Mouse (Mus musculus) mesoderm, embryonic 11.5 days (tissue): ENCODE data around the gene Aaas.
A peak's percentile ranks its signal among the peaks of the same experiment; 100 is the strongest.

Experiments
- DNase-seq: peaks from one replicate; pipeline ENCODE4 v3.0.0-alpha.2; 2012; ENCODE audit warnings: low read depth, low spot score

Aaas gene

DNA sequence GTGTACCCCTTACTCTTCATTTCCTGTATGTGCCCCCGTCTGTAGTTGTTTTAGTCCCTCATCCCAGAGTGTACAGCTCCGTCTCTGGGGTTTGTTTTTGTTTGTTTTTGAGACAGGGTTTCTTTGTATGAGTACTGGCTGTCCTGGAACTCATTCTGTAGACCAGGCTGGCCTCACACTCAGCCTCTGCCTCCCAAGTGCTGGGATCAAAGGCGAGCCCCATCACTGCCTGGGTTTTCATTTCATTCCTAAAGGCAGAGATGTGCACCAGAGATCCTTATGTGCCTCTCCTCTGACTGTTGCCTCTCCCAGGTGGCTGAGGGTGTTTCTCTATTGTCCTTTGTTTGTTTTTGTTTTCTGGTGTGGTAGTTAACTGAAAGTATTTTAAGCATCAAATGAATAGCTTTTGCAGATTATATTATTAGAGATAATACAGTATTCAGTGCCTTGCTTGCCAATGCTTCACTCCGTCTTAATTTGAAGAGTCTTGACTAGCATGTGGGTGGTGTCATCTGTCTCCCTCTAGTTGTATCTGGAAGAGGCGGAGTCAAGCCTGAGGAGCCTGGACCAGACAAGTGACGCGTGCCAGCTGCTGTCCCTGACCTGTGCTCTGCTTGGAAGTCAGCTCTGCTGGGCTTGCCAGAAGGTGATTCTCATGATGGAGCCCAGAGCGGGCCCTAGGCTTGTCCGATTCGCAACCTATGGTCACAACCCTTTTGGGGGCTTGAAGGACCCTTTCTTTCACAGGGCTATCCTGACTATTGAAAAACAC lies 40.3 kb downstream of the Aaas start:
- DNase-seq, result no peak

DNA sequence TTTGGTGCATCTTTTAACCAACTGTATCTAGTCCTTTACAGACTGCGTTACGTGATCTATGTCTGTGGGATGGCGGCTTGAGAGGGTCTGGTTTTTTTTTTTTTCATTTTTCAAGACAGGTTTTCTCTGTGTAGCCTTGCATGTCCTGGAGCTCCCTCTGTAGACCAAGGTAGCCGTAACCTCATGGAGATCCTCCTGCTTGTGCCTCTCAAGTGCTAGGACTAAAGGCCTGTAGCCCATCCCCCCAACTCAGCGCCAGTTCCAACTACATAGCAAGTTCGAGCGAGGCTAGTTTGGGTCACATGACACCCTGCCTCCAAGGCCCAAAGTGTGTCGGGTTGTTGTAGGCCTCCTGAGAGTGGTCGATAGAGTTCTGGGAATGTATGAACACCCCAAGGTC lies 41.9 kb downstream of the Aaas start:
- no peak for DNase-seq

DNA sequence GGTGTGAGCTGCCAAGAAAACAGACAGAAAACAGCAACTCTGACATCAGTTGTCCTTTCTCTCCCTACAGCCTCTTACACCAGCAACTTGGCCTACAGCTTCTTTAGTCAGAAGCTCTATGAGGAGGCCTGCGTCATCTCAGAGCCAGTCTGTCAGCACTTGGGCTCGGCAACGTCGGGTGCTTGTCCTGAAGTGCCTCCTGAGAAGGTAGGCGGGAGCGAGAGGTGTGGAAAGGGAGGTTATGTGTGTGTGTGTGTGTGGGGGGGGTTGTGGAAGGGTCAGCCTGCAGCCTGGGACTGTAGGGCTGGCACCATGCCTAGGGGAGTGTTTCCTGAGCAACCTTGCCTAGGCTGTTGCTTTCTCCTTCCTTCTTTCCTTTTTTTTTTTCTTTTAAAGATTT lies 48.0 kb downstream of the Aaas start:
- DNase-seq, result no peak

DNA sequence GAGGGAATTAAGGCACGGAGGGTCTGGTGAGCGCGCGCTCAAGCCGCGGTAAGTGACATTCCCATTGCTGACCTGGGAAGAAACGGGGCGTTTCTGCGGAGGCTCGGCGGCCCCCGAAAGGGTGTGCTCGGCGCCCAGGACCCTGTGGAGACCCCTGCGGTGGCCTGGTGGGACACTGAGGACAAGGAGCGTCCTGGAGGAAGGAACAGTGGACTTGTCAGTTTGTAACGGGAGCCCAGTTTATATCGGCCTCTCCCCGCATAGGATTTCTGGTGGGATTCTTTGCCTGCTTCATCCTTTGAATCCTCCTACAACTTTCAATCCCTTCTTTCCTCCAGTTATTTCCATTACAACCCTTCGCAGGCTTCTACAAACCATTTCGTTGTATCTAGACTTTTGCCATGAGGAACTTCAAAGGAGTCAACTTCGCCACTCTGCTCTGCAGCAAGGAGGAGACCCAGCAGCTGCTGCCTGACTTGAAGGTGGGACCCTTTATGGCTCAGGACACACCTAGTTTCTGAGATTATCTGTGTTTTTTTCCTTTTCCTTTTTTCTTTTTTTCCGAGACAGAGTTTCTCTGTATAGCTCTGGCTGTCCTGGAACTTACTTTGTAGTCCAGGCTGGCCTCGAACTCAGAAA lies 54.1 kb downstream of the Aaas start:
- DNase-seq, result no peak

DNA sequence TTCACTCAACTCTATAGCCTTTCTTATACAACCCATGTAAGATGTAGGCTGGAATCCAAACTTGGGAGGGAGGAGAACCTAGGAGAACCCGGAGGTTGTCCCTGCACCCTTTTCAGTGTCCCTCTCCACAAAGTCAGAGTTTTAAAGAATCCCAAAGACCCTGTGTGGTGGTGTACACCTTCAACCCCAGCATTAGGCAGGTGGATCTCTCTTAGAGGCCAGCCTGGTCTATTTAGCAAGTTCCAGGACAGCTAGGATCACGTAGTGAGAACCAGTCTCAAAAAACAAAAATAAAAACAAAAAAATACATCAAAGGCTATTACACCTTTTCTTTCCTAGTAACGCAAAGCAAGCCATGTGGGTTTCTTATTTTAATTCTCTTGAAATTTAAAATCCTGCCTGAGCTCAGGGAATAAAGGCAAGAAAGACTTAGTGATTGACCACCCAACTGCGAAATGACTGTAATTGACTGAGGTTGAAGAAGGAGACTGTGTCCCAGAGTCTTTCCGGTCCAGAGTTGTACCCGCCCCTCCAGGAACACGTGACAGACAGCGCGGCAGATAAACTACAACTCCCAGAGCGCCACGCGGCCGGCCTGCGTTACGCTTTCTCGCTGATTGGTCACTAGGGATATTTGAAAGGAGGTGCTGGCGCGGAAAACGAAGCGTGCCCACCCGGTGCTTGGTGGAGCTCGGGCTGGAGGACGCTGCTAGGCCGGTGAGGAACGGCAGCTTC lies 54.8 kb downstream of the Aaas start, which contains the start of gene Espl1:
Gene Espl1 (plus strand): TSS at position 634 of the 735 bp plus-strand sequence.
- DNase-seq, result peak; percentile 95
